Mouse (Mus musculus) heart, embryonic 14.5 days (tissue): ENCODE data around the gene Cdkl2. TPM values are rescaled to one million over a fixed set of nuclear protein-coding genes. Genes with fewer than 3 reads are reported as not detected.

Source experiments
- ATAC-seq: fragments of 200-750 bp; cut with Nextera tagmentation; 2 replicates; pipeline ENCODE4 v1.8.0; 2017; ENCODE audit warnings: low read depth, moderate TSS enrichment; ENCODE audit not compliant: insufficient number of reproducible peaks, insufficient read depth, low FRiP score
- H3K27ac ChIP-seq, 2 experiments: fragments of 200-500 bp in 1 of 2; fragments of 300-500 bp in 1 of 2; sonication (generic) in 1 of 2; replicated peaks in 1 of 2; 2 replicates each; pipeline ENCODE4 v1.5.1; 2012 to 2014; ENCODE audit warnings: low read depth in 2 of 2, low read length in 2 of 2, control low read depth in 1 of 2, mild to moderate bottlenecking in 1 of 2, mixed read lengths in 1 of 2; ENCODE audit not compliant: control insufficient read depth in 1 of 2, insufficient read depth in 1 of 2
- H3K27me3 ChIP-seq: fragments of 300-500 bp; sonication (generic); 2 replicates; pipeline ENCODE4 v1.6.1; 2014; ENCODE audit warnings: mild to moderate bottlenecking, low read length, control low read depth; ENCODE audit not compliant: control insufficient read depth, insufficient read depth
- H3K36me3 ChIP-seq: fragments of 300-500 bp; sonication (generic); 2 replicates; pipeline ENCODE4 v1.6.1; 2014; ENCODE audit warnings: mild to moderate bottlenecking, control low read depth, low read length, mixed read lengths; ENCODE audit not compliant: control insufficient read depth, insufficient read depth
- H3K4me1 ChIP-seq, 2 experiments: fragments of 200-500 bp in 1 of 2; fragments of 300-500 bp in 1 of 2; sonication (generic) in 1 of 2; 2 replicates each; pipeline ENCODE4 v1.6.1; 2012 to 2014; ENCODE audit warnings: low read length in 2 of 2, control low read depth in 1 of 2, mixed read lengths in 1 of 2; ENCODE audit not compliant: control insufficient read depth in 2 of 2, insufficient read depth in 2 of 2
- H3K4me2 ChIP-seq: fragments of 300-500 bp; sonication (generic); 2 replicates; pipeline ENCODE4 v1.6.1; 2014; ENCODE audit warnings: mild to moderate bottlenecking, low read length
- H3K4me3 ChIP-seq, 2 experiments: fragments of 200-500 bp in 1 of 2; fragments of 300-500 bp in 1 of 2; sonication (generic) in 1 of 2; 2 replicates each; pipeline ENCODE4 v1.5.1; 2012 to 2014; ENCODE audit warnings: low read length in 2 of 2, mild to moderate bottlenecking in 2 of 2, control low read depth in 1 of 2, low read depth in 1 of 2, moderate library complexity in 1 of 2; ENCODE audit not compliant: control insufficient read depth in 1 of 2, insufficient read depth in 1 of 2
- H3K9ac ChIP-seq: fragments of 300-500 bp; sonication (generic); 2 replicates; pipeline ENCODE4 v1.6.1; 2014; ENCODE audit warnings: mild to moderate bottlenecking, low read length
- H3K9me3 ChIP-seq: fragments of 300-500 bp; sonication (generic); 2 replicates; pipeline ENCODE4 v1.6.1; 2016; ENCODE audit warnings: low read length, control low read depth; ENCODE audit not compliant: control insufficient read depth
- WGBS: fragments of 180-500 bp; shearing (Covaris S2); extraction: QIAGEN DNeasy Blood & Tissue Kit; methylation state at CpG from one replicate; pipeline ENCODE4 v1.1.7; 2014; 5-methylcytosine and 5-hydroxymethylcytosine counted together
- polyA plus RNA-seq: library from polyadenylated mRNA; unstranded; fragments of >200 nt; fragmentation: Nextera tagmentation; extraction: Ambion mirVana; gene quantifications from 2 replicates; pipeline ENCODE4 v1.2.1, GENCODE M21; 2014

Gene Cdkl2
- polyA plus RNA-seq, 1 experiment from 2014 or later: 1.5 TPM

GRCm38 (mm10) chr5:91993061-91993460, 50.6 kb downstream of the Cdkl2 start:
- H3K4me1 ChIP-seq: no peaks in the 10 kb centered on the region
- no peaks in the 10 kb centered on the region for H3K36me3 ChIP-seq
- WGBS: 83% methylated on average over 2 of the region's 2 CpGs
- H3K9me3 ChIP-seq: no peaks in the 10 kb centered on the region
- H3K4me3 ChIP-seq: no peak overlapping the region
- no peak overlapping the region for H3K9ac ChIP-seq
- no peak for ATAC-seq
- no peak overlapping the region for H3K27ac ChIP-seq
- H3K27me3 ChIP-seq: no peaks in the 10 kb centered on the region
- no peak overlapping the region for H3K4me2 ChIP-seq

- 75% methylated on average over 6 of the region's 6 CpGs for whole genome bisulfite sequencing
- H3K27ac ChIP-seq: no peak overlapping the region
- H3K9me3 ChIP-seq: no peaks in the 10 kb centered on the region
- no peak overlapping the region for H3K4me2 ChIP-seq
- ATAC-seq: no peak
- no peak overlapping the region for H3K4me3 ChIP-seq
- H3K9ac ChIP-seq: no peak overlapping the region
- no peaks in the 10 kb centered on the region for H3K36me3 ChIP-seq
- H3K4me1 ChIP-seq: no peaks in the 10 kb centered on the region
- no peaks in the 10 kb centered on the region for H3K27me3 ChIP-seq
Measured at GRCm38 (mm10) chr5:91991191-91991937, 52.3 kb downstream of the Cdkl2 start.

- no peaks in the 10 kb centered on the region for H3K4me1 ChIP-seq
- H3K4me2 ChIP-seq: no peak overlapping the region
- H3K27ac ChIP-seq: no peak overlapping the region
- no peak overlapping the region for H3K9ac ChIP-seq
- no peak for ATAC-seq
- H3K4me3 ChIP-seq: no peak overlapping the region
- no peaks in the 10 kb centered on the region for H3K36me3 ChIP-seq
- no peaks in the 10 kb centered on the region for H3K27me3 ChIP-seq
- 81% methylated on average over 9 of the region's 9 CpGs for WGBS
- no peaks in the 10 kb centered on the region for H3K9me3 ChIP-seq
Measured at GRCm38 (mm10) chr5:91989261-91989660, 54.4 kb downstream of the Cdkl2 start.

DNA sequence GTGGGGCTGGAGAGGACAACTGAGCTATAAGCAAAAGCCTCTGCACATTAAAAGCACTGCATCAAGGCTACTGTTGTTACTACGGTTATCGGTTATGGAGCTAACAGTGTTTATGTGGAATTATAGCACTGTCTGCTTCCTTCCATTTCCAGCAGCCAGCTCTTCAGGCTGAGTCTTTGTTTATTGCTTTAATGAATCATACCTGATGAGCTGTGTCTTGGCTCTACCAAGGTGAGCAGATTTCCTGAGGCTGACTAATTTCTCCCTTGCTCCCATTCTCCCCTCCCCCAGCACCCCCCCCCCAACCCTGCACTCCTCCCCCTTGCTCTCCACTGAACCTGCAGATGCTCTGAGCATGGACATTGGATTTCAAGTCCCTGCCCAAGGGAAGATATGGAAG, 55.9 kb downstream of the Cdkl2 start:
- no peak overlapping the region for H3K4me2 ChIP-seq
- WGBS: 94% methylated on average over 2 of the region's 2 CpGs

DNA sequence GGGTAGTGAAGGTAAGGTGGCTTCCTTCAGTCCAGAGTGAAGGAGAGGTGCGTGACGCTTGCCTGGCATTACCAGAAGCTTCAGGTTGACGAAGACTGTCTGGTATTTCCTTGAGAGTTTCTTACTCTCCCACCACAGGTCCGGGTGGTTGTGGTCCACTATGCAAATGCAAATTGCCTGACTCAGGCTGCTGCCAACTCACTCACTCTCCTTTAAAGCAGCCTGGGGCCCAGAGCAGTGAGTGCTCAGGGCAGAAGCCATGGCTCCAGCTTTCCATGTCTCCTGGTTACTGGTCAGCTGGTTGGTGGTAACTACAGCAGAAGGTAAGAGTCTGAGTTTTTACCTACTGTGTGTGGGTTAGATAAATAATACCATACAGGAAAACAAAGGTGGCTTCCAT, 56.4 kb downstream of the Cdkl2 start, which contains the start of gene Odaph:
Gene Odaph, plus strand, starts transcription at position 240 of the 400 bp plus-strand sequence.
- Histone ChIP-seq H3K36me3 (no peaks in the 10 kb centered on the region), H3K4me2 (no peak within 1 kb of the TSS), H3K27me3 (no peaks in the 10 kb centered on the region), H3K27ac (no peak within 1 kb of the TSS), H3K4me3 (no peak within 1 kb of the TSS), H3K4me1 (no peaks in the 10 kb centered on the region), H3K9me3 (no peaks in the 10 kb centered on the region), H3K9ac (no peak within 1 kb of the TSS)
- ATAC-seq: no peak
- 64% methylated on average over 4 of the region's 4 CpGs for WGBS

More for the DNA sequence above, 55.9 kb downstream of the Cdkl2 start:
- Histone ChIP-seq H3K27ac (no peak overlapping the region), H3K27me3 (no peaks in the 10 kb centered on the region), H3K9me3 (no peaks in the 10 kb centered on the region), H3K36me3 (no peaks in the 10 kb centered on the region), H3K9ac (no peak overlapping the region), H3K4me3 (no peak overlapping the region), H3K4me1 (no peaks in the 10 kb centered on the region)
- ATAC-seq: no peak

DNA sequence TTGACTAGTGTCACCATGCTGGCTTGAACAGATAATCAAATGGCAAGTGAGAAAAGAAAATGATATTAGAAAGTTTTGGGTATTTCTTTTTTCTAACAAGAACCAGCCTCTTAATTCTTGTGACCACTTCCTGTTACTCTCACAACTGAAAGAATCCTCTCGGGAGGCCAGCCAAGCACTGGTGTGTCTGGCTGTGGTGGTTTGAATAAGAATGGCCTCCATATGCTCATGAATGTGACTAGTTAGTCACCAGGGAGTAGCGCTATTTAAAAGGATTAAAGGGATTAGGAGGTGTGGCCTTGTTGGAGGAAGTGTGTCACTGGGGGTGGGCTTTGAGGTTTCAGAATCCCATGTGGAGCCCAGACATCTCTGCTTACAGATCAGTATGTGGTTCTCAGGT, 58.0 kb downstream of the Cdkl2 start:
- Histone ChIP-seq H3K27me3 (no peaks in the 10 kb centered on the region), H3K36me3 (no peaks in the 10 kb centered on the region), H3K4me1 (no peaks in the 10 kb centered on the region), H3K27ac (no peak overlapping the region), H3K9me3 (no peaks in the 10 kb centered on the region), H3K4me3 (no peak overlapping the region), H3K9ac (no peak overlapping the region), H3K4me2 (no peak overlapping the region)
- no peak for ATAC-seq
- WGBS: 62% methylated on average over 2 of the region's 2 CpGs

GRCm38 (mm10) chr5:91983490-91983889, 60.2 kb downstream of the Cdkl2 start:
- Histone ChIP-seq H3K4me2 (no peak overlapping the region), H3K4me3 (no peak overlapping the region), H3K9ac (no peak overlapping the region), H3K4me1 (no peaks in the 10 kb centered on the region), H3K36me3 (no peaks in the 10 kb centered on the region), H3K27me3 (no peaks in the 10 kb centered on the region), H3K27ac (no peak overlapping the region), H3K9me3 (no peaks in the 10 kb centered on the region)
- WGBS: 67% methylated on average over 2 of the region's 2 CpGs
- no peak for ATAC-seq
